Mouse (Mus musculus) mouse embryonic stem cell (cell line): ENCODE measurements around the gene Btc.

Source experiments
- in situ Hi-C, 2 experiments: fragments of 300-500 bp; cut with MboI; formaldehyde crosslinking; loops; 1 replicate in 1 of 2; 3 replicates in 1 of 2; pipeline ENCODE4 v1.14.3; 2019 to 2020; ENCODE audit warnings: low sequenced_read_pairs in 2 of 2, low pct_unique_long_range_greater_than_20kb in 1 of 2, mixed read lengths in 1 of 2; ENCODE audit not compliant: unreplicated experiment in 1 of 2

Btc gene

DNA sequence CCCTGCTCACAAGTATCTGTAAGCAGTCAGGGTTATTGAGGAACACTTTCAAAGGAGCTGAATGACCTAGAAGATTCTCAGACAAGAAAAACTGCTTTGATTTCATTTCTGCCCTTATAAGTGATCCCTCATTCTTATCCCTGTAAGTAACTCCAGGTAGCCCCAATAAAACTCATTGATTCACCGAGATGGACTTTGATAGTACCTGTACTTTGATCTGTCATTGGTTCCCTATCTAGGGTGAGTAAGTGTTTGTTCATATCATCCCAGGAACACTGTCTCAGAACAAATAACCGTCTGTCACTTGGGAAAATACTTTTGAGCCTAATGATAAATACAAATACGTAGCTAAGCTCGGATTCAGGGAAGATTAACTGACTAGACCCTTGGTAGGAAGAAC is 68.6 kb downstream of the Btc start:
- in situ Hi-C loops = no loop called here

DNA sequence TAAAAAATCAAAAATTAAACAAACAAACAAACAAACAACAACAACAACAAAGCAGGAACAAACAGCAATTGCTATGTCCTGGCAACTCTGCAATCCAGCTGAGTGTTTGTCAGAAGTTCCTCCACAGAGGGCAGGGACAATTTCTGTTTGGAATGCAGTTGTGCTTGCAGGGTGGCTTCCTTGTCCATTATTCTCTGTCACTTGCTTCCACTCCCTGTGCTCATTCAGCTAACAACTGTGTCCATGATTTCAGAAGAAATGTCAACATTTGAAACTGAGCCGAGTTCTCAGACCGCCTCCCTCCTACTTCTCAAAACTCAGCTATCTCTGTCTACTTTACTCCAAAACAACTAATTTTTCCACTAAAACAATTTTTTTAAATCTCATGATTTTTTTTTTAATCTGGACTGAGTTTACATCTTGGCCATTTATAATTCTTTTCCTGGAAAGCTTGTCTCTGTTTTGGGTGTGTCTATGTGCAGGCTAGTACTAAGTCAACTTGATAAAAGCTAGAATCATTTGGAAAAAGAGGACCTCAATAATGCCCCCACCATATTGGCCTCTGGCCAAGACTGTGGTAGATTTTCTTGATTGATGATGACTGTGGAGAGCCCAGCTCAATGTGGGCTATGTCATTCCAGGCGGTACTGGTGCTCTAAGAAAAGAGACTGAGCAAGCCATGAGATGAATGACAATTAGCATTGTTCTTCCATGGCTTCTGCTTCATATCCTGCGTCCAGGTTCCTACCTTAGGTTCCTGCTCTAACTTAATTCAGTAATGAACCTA is 70.5 kb downstream of the Btc start:
- in situ Hi-C loops = no loop called here

DNA sequence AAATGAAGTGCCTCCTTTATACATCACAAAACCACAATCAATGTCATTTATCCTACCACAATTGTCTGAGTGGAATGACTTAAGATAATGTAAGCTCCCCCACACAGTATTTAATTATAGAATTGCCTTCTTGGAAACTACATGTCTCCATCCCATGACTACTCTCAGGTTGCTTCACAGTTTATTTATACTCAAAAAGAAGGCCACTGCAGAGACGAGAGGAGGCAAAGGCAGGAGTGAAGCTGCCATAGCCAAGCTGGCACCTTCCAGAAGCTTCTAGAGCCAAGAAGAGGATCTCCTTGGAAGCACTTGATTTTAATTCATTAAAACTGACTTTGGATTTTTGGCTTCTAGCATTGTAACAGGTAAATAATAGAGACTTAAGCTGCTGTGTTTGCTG is 81.0 kb downstream of the Btc start:
- in situ Hi-C loops = loop anchor here (25.0 kb wide), 1 partner anchor 360 kb away; no protein-coding TSS in a partner anchor

DNA sequence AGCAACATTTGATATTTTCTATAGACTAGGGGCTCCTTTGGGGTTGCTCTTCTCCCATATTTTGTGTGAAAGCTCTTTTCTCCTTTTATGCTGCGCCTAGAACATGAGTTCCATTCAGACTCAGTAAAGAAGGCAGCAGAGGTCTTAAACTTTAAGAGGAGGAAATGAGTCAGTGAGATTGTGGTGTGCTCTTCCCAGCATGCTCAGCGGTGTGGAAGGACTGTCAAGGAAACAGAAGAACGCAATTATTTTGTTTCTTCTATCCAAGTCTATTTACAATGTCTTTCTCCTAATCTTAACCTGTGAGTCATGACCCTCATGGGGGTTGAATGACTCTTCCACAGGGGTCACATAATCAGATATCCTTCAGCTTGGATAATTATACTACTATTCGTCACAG is 82.4 kb downstream of the Btc start:
- in situ Hi-C loops = loop anchor here (25.0 kb wide), 1 partner anchor 358 kb away; no protein-coding TSS in a partner anchor

DNA sequence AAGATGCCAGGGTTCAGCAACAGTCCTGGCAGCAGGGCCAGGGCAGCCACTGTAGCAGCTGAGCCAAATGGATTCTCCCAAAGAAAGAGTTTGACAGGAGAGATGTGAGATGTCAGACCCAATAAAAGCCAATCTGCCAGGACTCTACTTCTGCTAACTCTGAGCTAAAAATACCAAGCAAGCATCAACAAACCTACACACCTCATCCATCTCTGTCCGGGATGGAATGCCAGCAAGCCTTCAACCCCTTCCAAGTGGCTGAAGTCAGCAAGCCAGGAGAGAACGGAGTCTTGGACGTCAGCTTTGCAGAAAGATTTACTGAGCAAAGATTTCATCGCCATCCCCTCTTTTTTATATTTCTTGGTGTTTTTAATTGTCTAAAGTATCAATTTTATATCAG is 88.8 kb downstream of the Btc start:
- in situ Hi-C loops = loop anchor here (25.0 kb wide), 1 partner anchor 352 kb away; no protein-coding TSS in a partner anchor

DNA sequence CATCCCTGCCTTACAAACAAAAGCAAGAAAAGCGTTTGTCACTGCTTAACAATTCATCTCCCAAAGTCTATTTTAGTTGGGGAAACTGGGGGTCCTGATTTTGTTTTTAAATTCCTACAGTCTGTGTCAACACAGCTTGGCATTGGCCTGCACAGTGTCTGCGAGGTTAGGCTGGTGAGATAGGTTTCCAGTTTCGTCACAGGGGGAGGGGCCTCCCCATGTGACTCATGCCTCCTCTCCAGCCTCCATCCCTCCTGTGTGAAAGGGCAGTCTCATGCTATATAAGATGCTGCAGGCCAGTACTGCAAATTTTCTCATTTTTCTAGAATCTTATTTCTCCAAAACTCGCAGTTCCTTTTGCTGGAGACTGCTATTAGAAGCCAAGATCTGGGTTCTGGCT is 91.0 kb downstream of the Btc start:
- in situ Hi-C loops = loop anchor here (25.0 kb wide), 1 partner anchor 349 kb away; no protein-coding TSS in a partner anchor

DNA sequence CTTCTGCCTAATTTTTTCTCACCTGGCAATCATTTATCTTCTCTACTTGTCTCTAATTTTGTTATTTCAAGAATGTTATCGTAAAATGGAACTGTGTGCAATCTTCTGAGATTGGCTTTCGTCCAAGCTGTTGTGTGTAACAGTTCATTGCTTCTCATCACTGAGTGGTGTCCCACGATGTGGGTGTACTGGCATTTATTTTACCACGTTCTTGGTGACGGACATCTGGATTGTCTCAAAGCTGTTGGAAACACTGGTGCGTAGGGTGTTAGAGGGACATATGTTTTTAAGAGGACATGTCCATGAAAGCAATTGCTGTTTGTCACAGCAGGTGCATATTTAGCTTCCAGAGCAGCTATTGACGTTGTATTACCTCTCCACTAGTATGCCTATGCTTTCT is 94.2 kb downstream of the Btc start:
- in situ Hi-C loops = loop anchor here (10.0 to 25.0 kb wide), 2 partner anchors 274 to 346 kb away; no protein-coding TSS in a partner anchor

DNA sequence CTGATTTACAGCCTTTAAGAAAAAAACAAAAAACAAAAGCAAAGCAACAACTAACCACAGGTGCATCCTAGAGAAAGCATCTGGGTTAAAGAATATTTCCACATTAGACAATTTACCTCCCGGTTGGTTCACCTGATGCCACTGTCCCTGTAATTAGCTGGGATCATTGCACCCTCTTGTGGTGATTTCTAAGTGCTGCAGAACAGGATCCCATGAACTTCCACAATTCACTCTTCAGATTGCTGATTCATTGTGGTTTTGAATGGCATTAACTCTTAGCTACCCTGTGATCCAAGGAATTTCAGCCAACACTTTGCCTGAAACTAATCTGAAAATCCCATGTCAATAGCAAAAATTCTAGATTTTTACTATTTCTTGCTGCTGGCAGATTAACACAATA is 94.9 kb downstream of the Btc start:
- in situ Hi-C loops = loop anchor here (10.0 to 25.0 kb wide), 2 partner anchors 273 to 346 kb away; no protein-coding TSS in a partner anchor
